Mouse (Mus musculus): ENCODE measurements around the gene Ptprg.

The Ptprg gene

DNA sequence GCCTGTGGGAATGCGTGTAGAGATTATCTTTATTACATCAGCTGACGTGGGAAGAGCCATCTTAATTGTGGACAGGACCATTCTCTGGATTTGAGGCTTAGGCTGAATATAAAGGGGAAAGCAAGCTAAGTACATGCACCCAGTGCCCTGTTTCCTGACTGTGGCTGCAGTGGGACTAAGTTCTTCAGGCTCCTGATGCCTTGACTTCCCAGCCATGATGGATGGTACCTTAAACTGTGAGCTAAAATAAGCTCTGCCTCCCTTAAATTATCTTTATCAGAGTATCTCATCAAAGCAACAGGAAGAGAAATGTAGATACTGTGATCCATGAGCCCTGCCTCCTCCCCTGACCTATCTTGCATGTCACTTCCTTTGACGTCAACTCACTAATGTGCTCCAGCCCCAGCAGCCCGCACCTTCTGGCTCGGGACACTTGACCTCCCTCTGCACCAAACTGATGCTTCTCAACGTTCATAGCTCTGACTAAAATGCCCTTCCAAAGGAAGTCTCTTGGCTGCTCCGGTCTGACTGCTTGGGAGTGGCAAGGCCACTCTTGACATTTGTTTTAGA lies 578.8 kb downstream of the Ptprg start:
- no peak for DNase-seq (ENCODE audit: low read depth in 2 of 2, low spot score in 2 of 2)

DNA sequence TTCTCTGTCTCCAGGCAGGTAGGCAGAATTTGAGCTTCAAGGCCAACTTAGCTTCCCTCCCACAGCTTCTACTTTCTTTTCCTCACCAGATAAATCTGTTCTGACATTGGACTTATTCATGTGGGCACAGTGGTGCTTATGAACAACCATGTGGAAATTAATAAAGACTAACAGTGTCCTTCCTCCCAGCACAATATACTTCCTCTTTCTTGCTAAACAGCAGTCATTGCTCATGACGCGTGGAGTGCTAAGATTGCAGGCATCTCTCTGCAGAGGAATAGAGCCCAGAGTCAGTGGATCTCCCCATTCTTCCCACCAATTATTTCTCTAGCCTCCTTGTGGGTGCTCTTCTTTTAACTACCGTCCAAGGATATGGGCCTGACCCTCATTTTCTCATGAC lies 579.8 kb downstream of the Ptprg start:
- DNase-seq (ENCODE audit: low read depth in 2 of 2, low spot score in 2 of 2), result no peak

DNA sequence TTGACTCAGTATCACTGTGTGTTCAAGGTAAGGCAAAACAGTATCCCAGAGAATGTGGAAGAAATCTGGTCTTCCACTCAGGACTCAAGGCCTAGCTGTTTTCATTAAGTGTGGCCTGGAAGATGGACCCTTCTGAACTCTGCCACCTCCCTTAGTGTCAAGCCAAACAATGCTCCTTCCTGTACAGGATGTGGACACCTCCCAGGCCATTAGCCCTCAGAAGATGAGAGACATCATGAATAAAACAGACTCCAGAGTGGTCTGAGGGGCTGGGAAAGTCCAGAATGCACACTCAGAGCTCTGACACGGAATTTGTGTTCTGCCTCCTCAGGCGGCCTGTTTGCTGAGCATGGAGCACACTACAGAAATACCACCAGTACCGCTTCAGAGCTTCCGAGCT lies 581.2 kb downstream of the Ptprg start:
- no peak for DNase-seq (ENCODE audit: low read depth in 2 of 2, low spot score in 2 of 2)

DNA sequence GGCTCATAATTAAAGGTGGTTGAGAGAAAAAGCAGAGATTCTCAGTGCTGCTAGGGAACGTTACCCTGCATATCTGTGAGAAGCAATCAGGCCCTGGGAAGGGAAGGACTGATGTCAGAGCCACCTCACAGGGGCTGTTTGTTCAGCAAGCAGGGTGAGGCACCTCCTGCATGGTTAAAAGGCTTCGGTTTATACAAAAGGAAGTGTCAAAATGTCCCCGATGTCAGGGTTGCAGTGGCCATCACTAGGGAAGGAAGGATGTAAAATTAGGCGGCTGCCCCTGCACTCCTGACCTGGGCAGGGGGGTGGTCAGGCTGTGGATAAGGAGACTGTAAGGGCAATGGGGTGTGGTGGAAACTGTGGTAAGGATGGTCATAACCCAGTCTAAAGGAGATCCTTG lies 583.2 kb downstream of the Ptprg start:
- DNase-seq (ENCODE audit: low read depth in 2 of 2, low spot score in 2 of 2), result no peak

DNA sequence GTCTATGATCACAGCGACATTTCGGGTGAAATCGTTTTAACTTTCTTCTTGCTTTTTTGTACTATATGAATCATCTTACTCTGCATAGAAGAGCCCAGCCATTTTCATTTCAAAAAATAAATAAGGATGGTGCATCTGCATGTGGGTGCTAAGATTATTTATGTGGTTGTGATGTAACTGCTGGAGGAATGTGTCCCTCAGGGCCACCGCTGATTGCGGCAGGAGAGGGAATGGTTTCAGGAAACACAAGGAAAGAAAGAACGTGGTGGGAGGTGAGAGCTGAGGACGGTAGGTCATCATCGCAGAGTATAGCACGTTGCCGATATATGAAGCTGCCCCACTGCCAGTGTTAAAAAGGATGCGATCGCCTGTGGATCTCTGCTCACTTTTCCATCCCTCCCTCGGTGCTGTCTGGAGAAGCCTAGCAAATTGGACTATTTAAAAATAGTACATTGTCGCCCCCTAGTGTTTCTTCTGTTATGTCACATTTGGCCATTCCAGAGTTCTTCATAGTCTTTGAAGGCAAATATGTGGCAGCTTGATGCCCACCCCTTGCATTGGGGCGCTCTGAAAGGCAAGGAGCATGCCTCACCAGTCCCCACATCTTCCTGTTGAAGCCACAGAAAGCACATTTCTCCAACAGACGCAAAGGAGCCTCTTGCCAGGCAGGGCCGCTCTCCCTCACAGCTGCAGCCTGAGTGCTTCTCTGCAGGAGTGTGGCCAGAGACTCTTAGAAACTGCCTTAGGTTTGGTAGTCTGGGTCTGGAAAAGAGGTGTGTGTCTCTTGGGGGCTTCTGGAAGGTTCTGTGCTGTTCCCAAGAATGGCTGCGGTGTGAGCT lies 586.5 kb downstream of the Ptprg start:
- DNase-seq (ENCODE audit: low read depth in 2 of 2, low spot score in 2 of 2), result no peak

DNA sequence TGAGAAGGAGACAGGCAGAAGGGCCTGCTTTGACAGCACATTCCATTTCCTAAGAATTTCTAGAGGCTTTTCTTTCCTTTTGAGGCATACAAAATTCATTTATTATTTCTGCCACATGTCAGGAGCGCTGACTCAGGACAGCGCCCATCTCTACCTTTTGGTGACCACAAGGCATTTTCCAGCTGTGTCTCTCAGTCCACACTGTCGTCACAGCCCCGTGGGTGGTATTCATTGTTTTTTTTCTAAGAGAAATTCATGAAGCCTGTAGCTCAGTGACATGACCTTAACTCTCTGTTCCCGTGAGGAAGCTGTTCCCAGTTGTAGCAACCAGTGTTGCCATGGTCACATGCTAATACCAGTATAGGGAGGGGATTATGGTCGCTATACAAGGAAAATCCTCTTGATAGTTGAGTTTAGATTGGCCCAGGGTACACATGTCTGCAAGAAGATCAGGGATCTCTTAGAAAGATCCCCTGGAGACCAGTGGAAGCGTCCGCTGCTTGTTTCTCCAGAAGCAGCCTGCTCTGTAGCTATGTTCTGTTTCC lies 590.7 kb downstream of the Ptprg start:
- DNase-seq (ENCODE audit: low read depth in 2 of 2, low spot score in 2 of 2), result no peak

DNA sequence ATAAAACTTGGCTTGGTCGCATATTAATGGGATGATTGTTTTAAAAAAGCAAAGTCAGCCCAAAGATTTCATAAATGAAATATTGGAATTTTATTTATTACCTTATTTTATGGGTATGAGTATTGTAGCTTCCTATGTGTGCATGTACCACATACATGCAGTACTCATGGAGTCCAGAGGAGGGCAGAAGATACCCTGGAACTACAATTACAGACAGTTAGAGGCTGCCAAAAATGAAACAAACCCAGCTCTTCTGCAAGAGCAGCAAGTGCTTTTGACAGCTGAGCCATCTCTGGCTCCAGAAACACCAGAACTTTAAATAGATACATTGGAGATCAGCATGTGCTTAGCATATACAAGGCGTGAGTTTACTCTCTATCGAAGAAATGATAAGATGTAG lies 592.6 kb downstream of the Ptprg start:
- DNase-seq (ENCODE audit: low read depth in 2 of 2, low spot score in 2 of 2), result no peak

DNA sequence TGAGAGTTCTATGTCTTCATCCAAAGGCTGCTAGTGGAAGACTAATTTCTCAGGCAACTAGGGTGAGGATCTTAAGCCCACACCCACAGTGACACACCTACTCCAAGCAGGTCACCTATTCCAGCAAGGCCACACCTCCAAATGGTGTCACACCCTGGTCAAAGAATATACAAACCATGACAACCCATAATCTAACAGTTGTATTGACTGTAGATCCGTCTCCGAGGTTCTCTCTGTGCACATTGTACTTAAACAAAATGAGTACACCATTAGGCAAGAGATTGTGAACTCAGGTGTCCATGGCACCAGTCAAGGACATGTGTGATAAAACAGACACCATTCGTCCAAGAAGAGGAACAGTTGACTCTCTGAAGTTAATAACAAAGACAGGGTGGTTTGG lies 596.2 kb downstream of the Ptprg start:
- no peak for DNase-seq (ENCODE audit: low read depth in 2 of 2, low spot score in 2 of 2)

DNA sequence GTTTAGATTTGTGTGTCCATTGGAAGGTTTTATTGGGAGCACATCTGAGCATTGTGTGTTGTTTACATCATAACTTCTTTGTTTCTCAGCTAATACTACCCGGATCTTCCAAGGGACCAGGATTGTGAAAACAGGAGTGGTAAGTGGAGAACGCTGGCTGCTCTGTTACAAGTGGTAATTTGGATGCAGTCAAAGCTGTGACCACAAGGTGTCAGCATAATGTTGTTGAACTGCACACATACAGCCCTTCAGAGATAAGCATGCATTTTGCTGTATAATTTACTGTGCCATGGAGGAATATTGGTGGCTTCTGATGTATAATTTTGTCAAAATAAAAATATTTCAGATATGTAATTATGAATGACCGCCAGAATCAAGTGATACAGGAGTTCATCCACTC lies 598.6 kb downstream of the Ptprg start:
- DNase-seq (ENCODE audit: low read depth in 2 of 2, low spot score in 2 of 2), result no peak

DNA sequence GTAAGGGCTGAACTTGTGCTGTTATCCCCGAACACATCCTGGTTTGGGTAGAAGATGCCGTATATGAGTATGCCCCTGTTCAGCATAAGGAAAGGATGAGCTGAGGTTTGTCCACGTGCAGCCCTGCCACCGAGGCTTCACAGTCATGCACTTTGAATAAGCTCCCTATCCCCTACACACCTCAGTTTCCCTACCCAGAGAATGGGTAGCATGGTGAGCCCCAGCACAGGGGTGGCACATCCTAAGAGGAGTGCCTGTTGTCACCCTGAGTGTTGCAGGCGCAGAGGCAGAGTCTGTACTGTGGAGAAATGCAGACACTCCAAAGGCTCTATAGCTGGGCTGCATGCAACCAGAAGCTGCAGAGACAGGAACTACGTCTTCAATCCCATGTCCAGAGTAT lies 599.4 kb downstream of the Ptprg start:
- no peak for DNase-seq (ENCODE audit: low read depth in 2 of 2, low spot score in 2 of 2)

DNA sequence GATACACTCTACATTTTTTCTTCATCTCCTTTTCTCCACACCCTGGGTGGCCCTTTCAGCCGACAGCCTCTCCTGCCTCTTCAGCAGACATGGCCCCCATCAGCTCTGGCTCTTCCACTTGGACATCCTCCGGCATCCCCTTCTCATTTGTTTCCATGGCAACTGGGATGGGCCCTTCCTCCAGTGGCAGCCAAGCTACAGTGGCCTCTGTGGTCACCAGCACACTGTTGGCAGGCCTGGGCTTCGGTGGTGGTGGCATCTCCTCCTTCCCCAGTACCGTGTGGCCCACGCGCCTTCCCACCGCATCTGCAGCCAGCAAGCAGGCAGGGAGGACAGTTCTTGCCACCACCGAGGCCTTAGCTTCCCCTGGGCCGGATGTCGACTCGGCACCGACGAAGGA lies 600.3 kb downstream of the Ptprg start:
- no peak for DNase-seq (ENCODE audit: low read depth in 2 of 2, low spot score in 2 of 2)

DNA sequence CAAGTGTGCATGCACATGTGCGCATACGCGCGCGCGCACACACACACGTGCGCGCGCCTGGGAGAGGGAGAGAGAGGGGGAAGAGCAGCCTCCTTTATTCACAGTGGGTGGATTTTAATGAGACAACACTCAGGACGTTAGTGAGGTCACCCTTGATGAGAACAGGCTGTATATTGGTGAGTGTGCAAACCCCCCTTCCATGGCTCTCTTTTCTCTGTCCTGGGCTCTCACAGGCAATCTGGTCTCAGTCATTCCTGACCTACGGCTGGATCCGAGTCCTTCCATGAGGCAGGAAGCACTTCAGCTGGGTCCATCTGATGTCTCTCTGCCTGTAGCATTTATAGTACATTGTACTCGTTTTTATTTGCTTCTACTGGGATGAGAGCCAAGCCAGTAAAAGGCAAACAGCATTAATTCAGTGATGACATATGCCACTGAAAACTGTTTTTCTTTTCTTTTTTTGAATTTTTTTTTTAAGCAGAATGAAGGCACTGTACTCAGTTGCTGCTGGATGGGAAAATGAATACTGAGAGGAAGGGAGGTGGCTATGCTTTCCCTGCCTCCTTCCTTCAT lies 608.5 kb downstream of the Ptprg start:
- no peak for DNase-seq (ENCODE audit: low read depth in 2 of 2, low spot score in 2 of 2)

DNA sequence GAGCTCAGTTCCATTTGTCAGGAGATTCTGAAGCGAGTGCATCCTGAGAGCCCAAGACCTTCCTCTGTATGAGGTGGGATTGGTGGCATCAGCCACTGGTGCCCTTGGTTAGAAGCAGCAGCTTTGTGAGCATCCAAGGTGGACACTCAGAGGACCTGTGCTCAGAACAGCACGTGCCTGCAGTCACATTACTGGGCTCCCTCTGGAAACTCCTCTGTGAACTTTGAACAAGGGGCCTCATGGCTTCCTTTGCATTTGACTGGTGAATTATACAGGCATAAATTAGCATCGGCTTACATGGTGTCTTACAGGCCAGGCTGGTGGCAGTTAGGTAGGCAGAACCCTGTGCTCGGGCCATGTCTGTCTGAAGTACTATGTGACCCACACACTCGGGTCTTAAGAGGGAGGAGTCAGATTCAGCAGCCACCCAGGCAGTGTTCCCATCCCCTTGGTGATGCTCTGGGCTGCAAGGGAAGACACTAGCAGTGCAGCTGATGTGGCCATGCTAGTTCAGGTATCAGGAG lies 609.1 kb downstream of the Ptprg start:
- DNase-seq (ENCODE audit: low read depth in 2 of 2, low spot score in 2 of 2), result no peak

DNA sequence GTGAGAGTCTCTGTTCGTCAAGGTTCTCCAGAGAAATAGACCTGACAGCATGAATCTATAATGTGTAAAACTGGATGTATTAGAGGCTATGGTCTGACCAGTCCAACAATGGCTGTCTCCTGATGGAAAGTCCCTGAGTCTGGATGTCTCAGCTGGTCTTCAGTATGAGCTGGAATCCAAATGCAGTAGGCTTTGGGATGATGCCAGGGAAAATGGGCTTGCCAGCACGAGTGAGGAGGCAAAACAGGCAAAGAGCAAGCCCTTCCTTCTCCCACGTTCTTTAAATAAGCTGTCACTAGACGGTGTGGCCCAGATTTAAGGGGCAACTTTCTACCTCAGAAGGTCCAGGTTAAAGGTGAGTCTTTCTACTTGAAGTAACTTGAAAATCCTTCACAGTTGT lies 609.9 kb downstream of the Ptprg start:
- no peak for DNase-seq (ENCODE audit: low read depth in 2 of 2, low spot score in 2 of 2)

DNA sequence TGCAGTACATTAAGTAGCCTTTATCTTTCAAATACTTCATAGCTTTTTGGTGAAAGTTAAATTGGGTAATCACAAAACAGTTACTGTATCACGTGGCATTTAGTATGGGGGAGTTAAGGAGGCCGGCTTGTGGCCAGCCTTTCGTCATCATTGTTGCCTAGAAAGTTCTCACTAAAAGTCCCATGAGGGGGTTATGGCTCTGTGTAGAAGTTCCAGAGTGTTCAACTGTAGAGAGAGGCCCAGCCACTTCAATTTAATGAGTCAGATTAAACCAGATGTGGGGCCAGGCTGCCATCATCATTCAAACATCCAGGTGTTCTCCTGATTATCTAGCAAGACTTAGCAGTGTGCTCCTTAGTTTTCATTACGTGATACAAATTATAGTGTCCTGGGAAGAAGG lies 613.9 kb downstream of the Ptprg start:
- no peak for DNase-seq (ENCODE audit: low read depth in 2 of 2, low spot score in 2 of 2)

DNA sequence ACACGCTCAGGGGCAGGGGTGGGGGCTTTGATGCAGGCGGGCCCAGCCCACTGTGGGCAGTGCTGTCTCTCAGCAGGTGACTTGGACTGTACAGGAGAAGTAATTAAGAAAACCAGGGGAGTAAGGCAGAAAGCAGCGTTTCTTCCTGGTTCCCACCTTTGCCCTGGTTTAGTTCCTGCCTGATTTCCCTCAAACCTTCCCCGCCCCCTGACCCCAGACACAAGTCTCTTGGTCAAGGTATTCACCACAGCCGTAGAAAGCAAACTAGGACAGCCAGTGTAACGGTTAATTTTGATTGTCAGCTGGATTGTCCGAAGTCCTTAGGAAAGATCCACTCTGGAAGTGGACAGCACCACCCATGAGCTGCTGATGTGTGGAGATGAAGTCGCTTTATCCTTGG lies 614.3 kb downstream of the Ptprg start:
- no peak for DNase-seq (ENCODE audit: low read depth in 2 of 2, low spot score in 2 of 2)

DNA sequence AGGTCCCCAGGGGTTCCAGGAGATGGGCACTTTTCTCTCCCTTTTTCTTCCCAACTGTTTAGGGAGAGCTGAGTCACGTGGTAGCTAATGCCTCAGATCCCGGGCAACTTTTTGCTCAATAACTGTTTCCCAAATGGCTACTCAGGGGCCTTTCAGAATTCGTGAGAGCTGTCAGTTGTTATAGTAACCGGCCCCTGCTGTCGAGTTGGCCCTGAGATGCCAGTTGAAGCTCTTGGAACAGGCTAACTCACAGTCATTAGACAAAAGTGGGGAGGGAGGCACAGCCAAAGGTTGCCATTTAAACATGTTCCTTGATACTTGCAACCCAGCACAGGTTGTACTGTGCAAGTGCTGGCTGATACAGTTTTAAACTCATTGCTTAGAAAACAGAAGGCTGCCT lies 624.1 kb downstream of the Ptprg start:
- DNase-seq (ENCODE audit: low read depth in 2 of 2, low spot score in 2 of 2), result no peak

DNA sequence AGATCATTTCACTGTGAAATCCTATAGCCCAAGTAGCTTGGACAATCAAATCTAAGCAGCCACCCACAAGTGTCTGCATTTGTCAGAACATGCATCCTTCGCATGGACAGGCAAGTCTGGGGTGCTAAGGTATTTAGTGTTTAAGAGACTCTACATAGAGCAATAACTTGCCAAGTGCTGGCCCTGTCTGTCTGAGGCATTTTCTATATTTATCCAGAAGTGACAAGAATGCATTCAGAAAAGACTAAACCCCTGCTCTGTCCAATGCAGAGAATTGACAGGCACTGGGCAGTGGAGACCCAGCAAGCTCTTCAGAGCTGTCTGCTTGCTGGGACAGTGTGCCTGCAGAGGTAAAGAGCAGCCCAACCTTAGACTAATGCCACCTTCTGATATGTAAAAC lies 625.3 kb downstream of the Ptprg start:
- DNase-seq (ENCODE audit: low read depth in 2 of 2, low spot score in 2 of 2), result no peak

DNA sequence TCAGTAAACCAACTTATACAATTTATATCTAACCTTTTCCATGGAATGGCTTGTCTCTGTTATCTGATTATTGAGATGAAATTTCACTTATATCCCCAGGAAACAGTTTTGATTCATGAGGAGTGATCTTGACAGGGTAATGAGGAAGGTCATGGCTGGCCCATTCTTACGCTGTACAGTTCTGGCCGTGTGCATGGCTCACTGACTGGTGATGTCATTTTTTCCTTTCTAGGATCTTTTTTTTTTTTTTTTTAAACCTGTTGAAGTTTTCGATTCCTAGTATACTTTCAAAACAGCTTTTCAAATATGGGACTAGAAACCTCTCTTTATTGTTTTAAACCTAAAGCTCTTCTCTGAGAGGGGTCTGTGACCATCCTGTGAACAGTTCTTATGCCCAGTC lies 626.8 kb downstream of the Ptprg start:
- DNase-seq (ENCODE audit: low read depth in 2 of 2, low spot score in 2 of 2), result no peak

DNA sequence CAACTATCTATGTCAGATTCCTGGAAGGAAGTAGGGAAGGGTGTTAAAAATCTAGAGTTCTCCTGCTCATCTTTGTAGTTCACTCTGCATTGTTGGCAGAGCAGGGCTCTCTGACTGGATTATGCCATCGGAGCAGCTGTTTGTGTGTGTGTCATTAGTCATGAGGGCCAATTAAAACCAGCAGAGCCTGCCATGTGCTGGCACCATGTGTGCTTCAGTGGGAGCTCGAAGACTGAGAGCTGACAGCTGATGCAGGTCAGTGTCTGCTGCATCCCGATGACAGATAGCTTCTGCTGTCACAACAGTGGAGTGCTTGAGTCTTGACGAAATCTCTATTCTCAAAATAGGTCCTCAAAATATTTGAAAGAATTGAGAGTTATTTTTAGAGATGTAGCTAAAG lies 631.7 kb downstream of the Ptprg start:
- DNase-seq (ENCODE audit: low read depth in 2 of 2, low spot score in 2 of 2), result no peak

DNA sequence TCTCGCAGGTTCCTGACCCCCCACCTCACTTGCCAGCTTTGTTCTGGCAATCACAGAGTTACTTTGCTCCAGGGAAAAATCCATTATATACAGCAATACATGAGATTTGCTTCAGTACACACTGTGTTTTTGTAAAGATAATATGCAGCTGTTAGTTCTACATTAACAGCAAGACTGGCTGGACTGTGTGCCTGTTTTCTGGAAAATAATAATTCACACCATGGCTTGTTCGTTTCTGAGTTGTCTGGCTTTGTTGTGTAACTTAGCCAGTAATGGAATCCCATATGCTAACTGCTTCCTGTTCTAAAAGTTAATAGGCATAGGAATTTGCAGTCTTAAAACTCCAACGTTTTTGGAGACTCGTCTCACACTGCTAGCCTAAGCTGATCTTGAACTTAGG lies 635.0 kb downstream of the Ptprg start:
- no peak for DNase-seq (ENCODE audit: low read depth in 2 of 2, low spot score in 2 of 2)

DNA sequence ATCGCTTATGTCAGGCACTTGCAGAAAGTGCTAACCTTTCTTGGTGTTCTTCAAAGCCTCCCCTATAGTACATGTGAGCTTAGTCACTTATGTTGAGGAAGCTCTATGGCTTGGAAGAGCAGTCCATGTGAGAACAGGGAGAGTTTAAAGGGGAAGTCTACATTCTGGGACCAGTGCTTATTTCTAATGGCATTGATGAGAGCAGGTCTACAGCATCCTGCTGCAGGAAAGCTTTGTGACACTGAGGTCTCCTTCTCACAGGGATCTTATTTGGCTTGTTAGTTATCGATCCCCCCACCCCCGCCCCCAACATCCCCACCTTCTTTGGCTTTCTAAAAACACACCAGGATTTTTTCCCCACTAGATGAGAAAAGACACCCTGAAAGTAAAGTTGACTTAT lies 635.9 kb downstream of the Ptprg start:
- no peak for DNase-seq (ENCODE audit: low read depth in 2 of 2, low spot score in 2 of 2)

Measured in CD8-positive naive resting alpha-beta T cell, adult 2 months (primary cell).